Mouse (Mus musculus) liver, embryonic 14.5 days (tissue): ENCODE data around the gene Grm7.

Source experiments
- CTCF ChIP-seq: IDR thresholded peaks from 2 replicates; pipeline ENCODE4 v1.5.1; 2016; ENCODE audit warnings: antibody characterized with exemption, low read depth, control low read depth
- EP300 ChIP-seq: IDR thresholded peaks from 2 replicates; pipeline ENCODE4 v1.6.1; 2016; ENCODE audit warnings: antibody characterized with exemption, low read depth

- no peak for TF ChIP-seq CTCF
- TF ChIP-seq EP300 = no peak
Observed at GRCm38 (mm10) chr6:111303912-111304555, 658.7 kb downstream of the Grm7 start.
